Mouse (Mus musculus): ENCODE measurements around the gene Inpp5a.

Gene Inpp5a

DNA sequence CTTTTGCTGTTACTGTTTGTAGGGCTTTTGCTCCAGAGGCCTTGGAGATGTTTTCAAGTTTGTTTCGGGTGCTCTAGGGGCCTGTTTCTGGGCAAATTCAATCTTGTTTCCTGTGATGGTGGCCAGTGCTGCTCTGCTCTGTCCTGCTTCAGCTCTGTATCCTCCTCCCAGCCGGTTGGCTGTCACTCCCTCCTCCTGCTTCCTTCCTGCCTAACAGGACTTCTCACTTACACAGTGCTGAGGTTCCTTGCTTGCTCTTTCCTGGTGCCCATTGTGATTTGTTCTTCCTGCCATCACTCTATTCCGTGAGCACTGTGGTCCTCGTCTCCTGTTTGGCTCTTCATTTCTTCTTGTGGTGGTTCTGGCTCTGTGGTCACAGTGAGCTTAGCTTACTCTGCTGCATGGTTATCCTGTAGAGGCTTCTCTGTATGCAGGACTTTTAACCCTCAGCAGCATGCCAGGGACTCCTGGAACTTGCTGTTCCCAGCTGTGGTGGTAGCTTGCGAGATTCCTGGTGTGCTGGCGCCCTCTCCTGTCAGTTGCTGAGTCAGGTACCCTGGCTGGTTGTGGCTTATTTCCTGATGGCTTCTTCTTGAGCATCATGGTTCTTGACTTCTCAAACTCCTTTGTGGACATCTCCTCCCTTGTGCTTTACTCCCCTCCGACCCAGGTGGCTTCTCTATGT is 84.1 kb downstream of the Inpp5a start:
- DNase-seq (ENCODE audit: extremely low spot score, low spot score), result peak; percentile 78

- no peak for DNase-seq (ENCODE audit: extremely low spot score, low spot score)
Measured at GRCm38 (mm10) chr7:139475896-139476295, 87.0 kb downstream of the Inpp5a start.

GRCm38 (mm10) chr7:139476700-139477099 is 87.8 kb downstream of the Inpp5a start:
- DNase-seq (ENCODE audit: extremely low spot score, low spot score), result no peak

GRCm38 (mm10) chr7:139477748-139478147 is 88.8 kb downstream of the Inpp5a start:
- no peak for DNase-seq (ENCODE audit: extremely low spot score, low spot score)

GRCm38 (mm10) chr7:139479077-139479476 is 90.2 kb downstream of the Inpp5a start:
- no peak for DNase-seq (ENCODE audit: extremely low spot score, low spot score)

- DNase-seq (ENCODE audit: extremely low spot score, low spot score), result no peak
Measured at GRCm38 (mm10) chr7:139479626-139480025, 90.7 kb downstream of the Inpp5a start.

DNA sequence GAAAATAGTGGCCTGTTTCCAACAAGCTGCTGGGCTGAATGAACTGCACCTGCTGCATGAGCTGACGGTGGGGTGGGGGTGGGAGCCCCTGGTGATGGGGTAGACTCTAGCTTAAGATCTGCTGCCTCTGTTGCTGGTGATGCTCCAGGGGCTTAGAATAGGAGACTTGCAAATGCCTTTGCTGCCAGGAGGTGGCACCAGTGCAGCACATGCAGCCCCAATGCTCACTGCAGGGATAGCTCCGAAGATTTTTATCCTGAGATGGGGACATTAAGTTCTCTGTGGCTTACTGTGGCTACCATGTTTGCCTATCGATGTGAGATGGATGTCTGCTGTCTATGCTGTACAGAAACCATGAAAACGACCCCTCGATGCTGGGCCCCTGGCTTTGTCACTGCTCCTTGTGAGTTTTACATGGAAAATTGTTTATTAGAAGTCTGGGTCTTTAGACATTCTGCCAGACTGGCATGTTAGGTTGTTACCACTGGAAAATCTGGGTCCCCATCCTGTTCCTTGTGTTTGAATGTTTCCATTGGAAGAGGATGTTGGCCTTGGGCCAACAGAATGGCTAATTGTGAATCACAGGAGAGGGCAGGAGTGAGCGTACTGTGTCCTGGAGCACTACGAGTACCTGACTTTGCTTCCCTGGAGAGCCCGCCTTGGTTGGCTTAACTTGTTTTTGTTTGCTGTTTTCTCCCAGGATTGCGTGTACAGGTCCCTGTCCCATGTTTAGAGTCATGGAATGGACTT is 95.5 kb downstream of the Inpp5a start:
- DNase-seq (ENCODE audit: extremely low spot score, low spot score), result peak; percentile 32

DNA sequence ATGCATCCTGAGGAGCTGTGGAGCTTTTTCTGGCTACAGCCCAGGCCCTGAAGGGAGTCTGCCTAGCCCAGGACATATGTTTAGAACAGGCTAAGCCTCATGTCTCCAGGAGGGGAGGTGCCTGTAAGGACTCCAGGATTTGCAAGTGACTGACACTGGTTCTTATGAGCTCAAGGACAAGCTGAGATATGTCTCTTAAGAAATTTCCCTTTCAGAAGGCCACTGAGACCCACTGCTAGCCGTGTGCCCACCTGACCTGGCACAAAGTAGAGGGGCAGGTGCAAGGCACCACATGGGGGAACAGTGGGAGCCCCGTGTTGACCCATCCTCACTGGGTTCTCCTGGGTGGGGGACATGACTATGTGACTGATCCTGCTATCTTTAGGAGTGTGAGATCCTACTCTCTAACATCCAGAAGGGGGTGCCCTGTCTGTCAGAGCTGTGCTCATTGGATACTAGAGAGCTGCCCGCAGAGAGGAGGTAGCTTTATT is 100.9 kb downstream of the Inpp5a start:
- DNase-seq (ENCODE audit: extremely low spot score, low spot score), result no peak

DNA sequence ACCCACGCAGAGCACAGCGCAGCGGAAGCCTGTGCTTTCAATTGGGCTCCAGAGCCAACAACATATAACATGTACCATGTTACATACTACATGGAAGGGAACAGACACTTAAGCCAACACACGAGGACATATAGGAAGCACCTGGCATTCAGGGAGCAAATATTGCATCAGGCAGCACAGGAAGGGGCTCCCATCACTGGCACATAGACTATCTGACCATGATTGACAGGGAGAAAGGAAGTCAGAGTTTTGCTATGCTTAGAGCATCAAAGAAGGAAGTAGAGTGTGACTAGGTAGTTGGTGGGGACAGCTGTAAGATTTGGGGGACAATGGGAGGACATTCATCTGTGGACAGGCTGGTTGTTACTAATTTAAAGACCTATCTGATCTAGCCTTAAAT is 103.4 kb downstream of the Inpp5a start:
- no peak for DNase-seq (ENCODE audit: extremely low spot score, low spot score)

GRCm38 (mm10) chr7:139492946-139493345 is 104.0 kb downstream of the Inpp5a start:
- no peak for DNase-seq (ENCODE audit: extremely low spot score, low spot score)

- DNase-seq (ENCODE audit: extremely low spot score, low spot score), result no peak
Measured at GRCm38 (mm10) chr7:139495791-139496190, 106.9 kb downstream of the Inpp5a start.

DNA sequence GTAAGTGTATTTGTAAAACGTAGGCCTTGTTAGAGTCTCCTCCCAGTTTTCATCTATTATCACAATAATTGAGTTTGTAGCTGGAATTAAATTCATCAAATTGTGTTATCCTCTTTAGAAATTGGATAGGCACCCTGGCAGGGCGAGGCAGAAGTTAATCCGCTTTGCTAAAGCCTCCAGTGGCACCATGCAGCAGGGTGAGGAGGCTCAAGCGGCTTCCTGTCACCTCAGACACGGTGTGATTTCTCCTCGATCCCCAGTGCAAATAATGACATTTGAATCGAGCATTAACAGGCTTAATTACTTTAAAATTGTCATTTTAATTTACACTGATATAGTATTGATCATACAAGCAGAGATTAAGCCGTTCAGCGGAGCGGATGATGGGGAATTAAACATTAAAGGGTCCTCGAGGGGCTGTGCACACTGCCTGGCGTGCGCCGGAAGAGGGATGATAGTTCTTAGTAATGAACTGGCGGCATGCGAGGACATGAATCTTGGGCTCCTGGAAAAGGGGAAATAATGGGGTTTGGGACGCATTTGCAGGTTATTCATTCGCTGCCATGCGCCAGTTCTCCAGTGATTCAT is 109.2 kb downstream of the Inpp5a start:
- no peak for DNase-seq (ENCODE audit: extremely low spot score, low spot score)

DNA sequence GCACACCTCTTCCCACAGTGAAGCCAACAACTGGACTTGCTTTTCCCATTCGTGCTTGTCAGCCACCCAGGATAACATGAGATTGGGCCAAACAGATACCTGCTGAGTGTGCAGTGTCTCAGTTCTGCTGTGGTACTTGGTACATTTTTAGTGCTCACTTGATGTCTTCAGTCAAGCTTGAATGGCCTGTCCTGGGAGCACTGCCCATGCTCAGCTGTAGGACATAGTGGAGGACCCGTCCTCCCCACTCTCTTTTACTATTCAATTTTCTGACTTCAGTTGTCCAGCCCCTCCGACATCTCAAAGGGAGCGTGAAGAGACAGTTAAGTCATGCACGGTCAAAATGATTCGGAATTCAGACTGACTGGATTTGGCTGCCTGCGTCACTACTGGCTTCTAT is 115.2 kb downstream of the Inpp5a start:
- no peak for DNase-seq (ENCODE audit: extremely low spot score, low spot score)

DNA sequence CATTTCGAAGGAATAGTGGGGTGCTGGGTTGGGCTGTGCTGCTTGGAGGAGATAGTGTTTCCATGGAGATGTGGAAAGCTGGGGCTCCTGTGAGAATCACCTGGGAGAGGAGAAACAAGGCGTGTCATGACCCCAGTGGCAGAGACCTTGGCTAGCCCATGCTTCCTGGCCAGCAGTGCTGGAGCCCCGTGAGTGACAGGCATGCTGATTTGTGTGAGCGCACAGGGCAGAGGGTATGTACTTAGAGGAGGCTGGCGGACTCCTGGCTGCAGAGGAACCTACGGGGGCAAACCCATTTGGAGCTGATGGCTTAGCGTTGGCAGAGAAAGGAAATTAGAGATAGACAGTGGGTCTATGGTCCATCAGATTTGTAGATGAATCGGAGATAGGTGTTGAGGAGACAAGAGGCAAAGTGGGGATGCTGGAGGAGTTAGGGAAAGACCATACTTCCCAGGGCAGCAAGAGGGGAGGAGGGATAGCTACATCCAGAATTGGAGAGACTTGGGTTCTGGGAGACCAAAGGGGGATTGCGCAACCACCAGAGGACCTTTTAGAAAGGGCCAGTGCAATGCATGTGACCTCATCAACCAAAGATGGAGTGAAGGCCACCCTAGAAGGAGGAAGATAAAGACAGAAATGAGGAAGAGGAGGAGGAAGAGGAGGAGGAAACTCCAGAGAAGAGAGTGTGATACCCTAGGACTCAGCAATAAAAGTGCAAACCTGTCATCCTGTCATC is 117.9 kb downstream of the Inpp5a start:
- DNase-seq (ENCODE audit: extremely low spot score, low spot score), result no peak

DNA sequence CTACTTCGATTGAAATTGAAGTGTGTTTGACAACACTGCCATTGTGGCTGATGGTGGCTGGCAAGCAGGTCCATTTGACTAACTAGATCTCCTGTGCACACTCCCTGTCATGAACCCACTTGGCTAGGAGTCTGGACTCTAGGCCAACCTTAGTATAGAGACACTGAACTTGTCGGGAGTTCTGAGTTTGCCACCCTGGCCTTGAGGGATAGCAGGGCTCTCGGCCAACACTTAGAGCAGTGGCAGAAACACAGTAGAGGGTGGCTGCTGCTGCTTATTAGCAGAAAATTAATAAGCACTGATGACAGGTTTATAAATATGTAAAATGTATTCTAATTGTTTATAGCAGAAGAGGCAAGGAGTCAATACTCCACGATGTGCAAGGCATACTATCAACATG is 120.0 kb downstream of the Inpp5a start:
- no peak for DNase-seq (ENCODE audit: extremely low spot score, low spot score)

DNA sequence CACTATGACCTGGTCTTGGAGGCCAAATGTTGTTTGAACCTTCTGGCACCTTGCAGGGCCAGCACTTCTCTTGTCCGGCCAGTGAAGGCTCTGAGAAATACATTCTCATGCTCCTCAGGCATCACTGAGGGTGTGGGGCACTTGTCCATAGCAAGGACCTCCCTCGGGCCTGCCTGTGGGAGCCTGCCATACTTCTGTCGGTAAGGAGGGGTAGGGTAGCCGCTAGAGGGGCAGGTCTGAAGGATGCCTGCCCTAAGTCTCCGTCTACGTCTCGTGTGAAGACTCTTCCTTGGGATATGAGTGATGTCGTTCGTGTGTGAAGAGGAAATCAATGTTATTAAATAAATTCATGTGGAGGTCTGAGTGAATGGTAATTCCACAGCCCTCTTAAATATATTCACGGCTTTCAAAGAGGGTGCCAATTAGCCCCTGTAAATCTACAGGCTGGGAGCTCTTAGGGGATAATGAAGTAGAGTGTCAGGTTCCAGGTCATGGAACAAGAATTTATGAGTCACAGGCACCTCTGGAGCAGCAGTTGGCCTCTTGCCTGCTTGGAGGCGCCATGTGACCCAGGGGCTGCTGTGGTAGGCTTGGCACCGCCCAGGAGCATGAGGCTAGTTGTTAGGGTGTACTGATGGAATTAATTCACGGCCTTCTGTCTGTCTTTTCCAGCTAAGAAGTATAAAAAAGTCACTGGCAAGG is 127.2 kb downstream of the Inpp5a start:
- no peak for DNase-seq (ENCODE audit: extremely low spot score, low spot score)

DNA sequence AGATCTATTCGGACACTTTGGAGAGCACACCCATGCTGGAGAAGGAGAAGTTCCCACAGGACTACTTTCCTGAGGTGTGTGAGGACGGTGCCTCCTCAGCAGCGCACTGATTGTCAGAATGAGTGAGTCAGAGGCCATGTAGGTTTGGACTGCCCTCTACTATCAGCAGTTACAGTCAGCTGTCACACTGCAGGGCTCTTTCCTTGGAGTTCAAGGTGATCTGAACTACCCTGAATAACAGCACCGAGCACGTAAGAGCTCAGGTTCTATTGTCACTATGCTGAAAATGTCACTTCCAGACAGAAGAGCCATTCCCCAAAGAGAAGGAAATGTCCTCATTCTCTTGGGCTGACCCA is 127.7 kb downstream of the Inpp5a start:
- DNase-seq (ENCODE audit: extremely low spot score, low spot score), result no peak

- DNase-seq (ENCODE audit: extremely low spot score, low spot score), result no peak
Measured at GRCm38 (mm10) chr7:139518352-139518751, 129.4 kb downstream of the Inpp5a start.

DNA sequence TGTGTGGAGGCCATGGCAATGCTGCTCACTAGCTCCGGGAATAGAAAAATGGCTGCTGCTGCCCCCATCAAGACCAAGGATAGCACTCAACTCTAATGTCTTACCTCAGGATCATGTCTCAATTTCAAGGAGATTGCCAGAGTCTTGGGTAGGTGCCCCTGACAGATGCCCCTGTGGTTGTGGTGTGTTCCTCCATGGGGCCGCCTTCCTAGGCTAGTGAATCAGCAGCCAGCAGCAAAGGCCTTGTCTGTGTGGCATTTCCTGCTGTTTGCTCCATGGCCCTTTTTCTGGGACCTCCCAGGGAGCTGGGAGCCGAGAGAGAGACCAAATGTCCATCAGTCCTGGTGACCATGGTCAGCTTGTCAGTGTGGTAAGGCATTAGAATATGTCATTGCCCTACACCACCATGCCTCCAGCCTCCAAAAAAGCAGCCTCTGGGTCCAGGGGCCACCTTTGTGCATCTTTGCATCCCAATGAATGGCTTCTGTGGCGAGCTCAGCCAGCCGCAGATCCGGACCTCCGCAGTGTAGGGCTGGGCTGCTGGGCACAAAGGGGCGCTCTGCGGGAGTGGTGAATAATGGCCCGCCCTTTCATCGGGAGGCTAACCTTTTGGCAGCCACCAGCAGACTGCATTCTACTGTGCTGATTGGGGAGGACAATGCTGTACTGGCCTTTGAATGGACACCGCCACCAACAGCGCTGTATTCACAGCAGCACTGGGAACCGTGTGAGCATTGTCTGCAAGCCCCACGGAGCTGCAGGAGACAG is 139.6 kb downstream of the Inpp5a start:
- DNase-seq (ENCODE audit: extremely low spot score, low spot score), result peak; percentile 67

- DNase-seq (ENCODE audit: extremely low spot score, low spot score), result no peak
Measured at GRCm38 (mm10) chr7:139529208-139529607, 140.3 kb downstream of the Inpp5a start.

Data from neural tube, embryonic 10.5 days (tissue).